Mouse (Mus musculus) heart, adult 9 months (tissue): ENCODE measurements around the gene Adprhl1.

Source experiments
- DNase-seq, 2 experiments: peaks; one replicate each; pipeline ENCODE4 v3.0.0; 2022; ENCODE audit warnings: low spot score in 2 of 2

Gene Adprhl1

GRCm38 (mm10) chr8:13229802-13230201 lies 24.2 kb downstream of the Adprhl1 start:
- no peak for DNase-seq

GRCm38 (mm10) chr8:13228923-13229610 lies 24.9 kb downstream of the Adprhl1 start:
- no peak for DNase-seq

GRCm38 (mm10) chr8:13227184-13227583 lies 26.8 kb downstream of the Adprhl1 start:
- DNase-seq: no peak

- DNase-seq: no peak
Observed at GRCm38 (mm10) chr8:13226288-13226687, 27.7 kb downstream of the Adprhl1 start.

- no peak for DNase-seq
Observed at GRCm38 (mm10) chr8:13224426-13224825, 29.5 kb downstream of the Adprhl1 start.

GRCm38 (mm10) chr8:13218441-13218840 lies 35.5 kb downstream of the Adprhl1 start:
- no peak for DNase-seq

GRCm38 (mm10) chr8:13217986-13218385 lies 36.0 kb downstream of the Adprhl1 start:
- DNase-seq: no peak

- DNase-seq: no peak
Observed at GRCm38 (mm10) chr8:13217093-13217492, 36.9 kb downstream of the Adprhl1 start.

- no peak for DNase-seq
Observed at GRCm38 (mm10) chr8:13216386-13216785, 37.6 kb downstream of the Adprhl1 start.

- peak; percentile 79 to 87 for DNase-seq
Observed at GRCm38 (mm10) chr8:13213479-13214268, 40.3 kb downstream of the Adprhl1 start.

- DNase-seq: peak; percentile 66 to 69
Observed at GRCm38 (mm10) chr8:13209770-13210169, 44.2 kb downstream of the Adprhl1 start.

- DNase-seq: peak; percentile 49 to 67
Observed at GRCm38 (mm10) chr8:13208627-13209355, 45.2 kb downstream of the Adprhl1 start.

- DNase-seq: no peak
Observed at GRCm38 (mm10) chr8:13206290-13206689, 47.7 kb downstream of the Adprhl1 start.

GRCm38 (mm10) chr8:13205311-13205710 lies 48.7 kb downstream of the Adprhl1 start:
- no peak for DNase-seq

- DNase-seq: no peak
Observed at GRCm38 (mm10) chr8:13204371-13205140, 49.4 kb downstream of the Adprhl1 start.

- no peak for DNase-seq
Observed at GRCm38 (mm10) chr8:13203472-13203871, 50.5 kb downstream of the Adprhl1 start.

- no peak for DNase-seq
Observed at GRCm38 (mm10) chr8:13202806-13203205, 51.2 kb downstream of the Adprhl1 start.

GRCm38 (mm10) chr8:13202041-13202440 lies 51.9 kb downstream of the Adprhl1 start:
- DNase-seq: no peak

GRCm38 (mm10) chr8:13201013-13201334 lies 53.0 kb downstream of the Adprhl1 start:
- no peak for DNase-seq

- DNase-seq: no peak
Observed at GRCm38 (mm10) chr8:13200301-13201012, 53.5 kb downstream of the Adprhl1 start, which contains the start of gene Grtp1. Grtp1 (minus strand) TSS chr8:13200620.
